Mouse (Mus musculus) neural tube, embryonic 13.5 days (tissue): Measurements from ENCODE around the gene Gmppa. TPM values are rescaled to one million over a fixed set of nuclear protein-coding genes. Genes with fewer than 3 reads are reported as not detected.

ENCODE experiments used
- polyA plus RNA-seq: library from polyadenylated mRNA; unstranded; fragments of >200 nt; fragmentation: Nextera tagmentation; extraction: Ambion mirVana; gene quantifications from 2 replicates; pipeline ENCODE4 v1.2.1, GENCODE M21; 2015

The Gmppa gene
- polyA plus RNA-seq, 1 experiment from 2014 or later: 74.4 TPM

Other genes starting within 250 kb of the Gmppa start
- gene Ankzf1, start 243.8 kb upstream of the Gmppa start, polyA plus RNA-seq: 22.2 and 24.4 TPM in 2 replicates
- 49.4 and 50.8 TPM in 2 replicates for gene Atg9a, start 243.7 kb upstream of the Gmppa start, polyA plus RNA-seq
- 16.6 and 19.7 TPM in 2 replicates for gene Glb1l, start 225.1 kb upstream of the Gmppa start, polyA plus RNA-seq
- 128 and 138 TPM in 2 replicates for gene Stk16, start 225.1 kb upstream of the Gmppa start, polyA plus RNA-seq
- gene Tuba4a, start 216.1 kb upstream of the Gmppa start, polyA plus RNA-seq: 10.5 and 10.6 TPM in 2 replicates
- not detected in 2 replicates for gene A630095N17Rik, start 203.8 kb upstream of the Gmppa start, polyA plus RNA-seq
- 68.2 and 73.0 TPM in 2 replicates for gene Dnajb2, start 199.5 kb upstream of the Gmppa start, polyA plus RNA-seq
- gene Ptprn, start 171.4 kb upstream of the Gmppa start, polyA plus RNA-seq: 15.8 and 19.2 TPM in 2 replicates
- gene Resp18, start 157.5 kb upstream of the Gmppa start, polyA plus RNA-seq: 116 and 131 TPM in 2 replicates
- gene Dnpep, start 117.9 kb upstream of the Gmppa start, polyA plus RNA-seq: 187 and 190 TPM in 2 replicates
- 3.3 and 7.7 TPM in 2 replicates for gene Des, start 75.6 kb upstream of the Gmppa start, polyA plus RNA-seq
- gene Speg, start 60.6 kb upstream of the Gmppa start, polyA plus RNA-seq: 17.8 and 21.4 TPM in 2 replicates
- 28.7 and 28.8 TPM in 2 replicates for gene Asic4, start 14.5 kb downstream of the Gmppa start, polyA plus RNA-seq
- gene Chpf, start 43.4 kb downstream of the Gmppa start, polyA plus RNA-seq: 39.1 and 41.0 TPM in 2 replicates
- 37.2 and 40.9 TPM in 2 replicates for gene Tmem198, start 43.6 kb downstream of the Gmppa start, polyA plus RNA-seq
- gene Obsl1, start 70.5 kb downstream of the Gmppa start, polyA plus RNA-seq: 28.1 and 30.1 TPM in 2 replicates
- gene Inha, start 71.1 kb downstream of the Gmppa start, polyA plus RNA-seq: 13.3 and 13.7 TPM in 2 replicates
- gene Stk11ip, start 85.6 kb downstream of the Gmppa start, polyA plus RNA-seq: 19.7 and 20.1 TPM in 2 replicates
- gene Slc4a3, start 110.3 kb downstream of the Gmppa start, polyA plus RNA-seq: 36.9 and 39.3 TPM in 2 replicates